Mouse (Mus musculus) stomach, embryonic 15.5 days (tissue): ENCODE results near the gene Mavs. TPM values are rescaled to one million over a fixed set of nuclear protein-coding genes. Genes with fewer than 3 reads are reported as not detected.

ENCODE experiments used
- ATAC-seq: fragments of 200-750 bp; cut with Nextera tagmentation; 2 replicates; pipeline ENCODE4 v1.8.0; 2017; ENCODE audit warnings: low read depth, moderate number of reproducible peaks, moderate TSS enrichment; ENCODE audit not compliant: insufficient read depth, low FRiP score
- H3K27ac ChIP-seq: fragments of 300-500 bp; sonication (generic); 2 replicates; pipeline ENCODE4 v1.5.1; 2015; ENCODE audit warnings: mild to moderate bottlenecking, inconsistent platforms
- H3K27me3 ChIP-seq: fragments of 300-500 bp; sonication (generic); replicated peaks from 2 replicates; pipeline ENCODE4 v1.6.1; 2015; ENCODE audit warnings: inconsistent platforms
- H3K36me3 ChIP-seq: fragments of 300-500 bp; sonication (generic); 2 replicates; pipeline ENCODE4 v1.6.1; 2015; ENCODE audit warnings: inconsistent platforms
- H3K4me1 ChIP-seq: fragments of 300-500 bp; sonication (generic); 2 replicates; pipeline ENCODE4 v1.6.1; 2015; ENCODE audit warnings: inconsistent platforms
- H3K4me2 ChIP-seq: fragments of 300-500 bp; sonication (generic); 2 replicates; pipeline ENCODE4 v1.6.1; 2015; ENCODE audit warnings: mild to moderate bottlenecking, inconsistent platforms
- H3K4me3 ChIP-seq: fragments of 300-500 bp; sonication (generic); replicated peaks from 2 replicates; pipeline ENCODE4 v1.5.1; 2015; ENCODE audit warnings: inconsistent platforms
- H3K9ac ChIP-seq: fragments of 300-500 bp; sonication (generic); 2 replicates; pipeline ENCODE4 v1.6.1; 2015; ENCODE audit warnings: inconsistent platforms
- H3K9me3 ChIP-seq: fragments of 300-500 bp; sonication (generic); 2 replicates; pipeline ENCODE4 v1.6.1; 2016; ENCODE audit warnings: inconsistent platforms
- whole genome bisulfite sequencing: fragments of 180-500 bp; shearing (Covaris S2); methylation state at CpG from one replicate; pipeline ENCODE4 v1.1.7; 2015; 5-methylcytosine and 5-hydroxymethylcytosine counted together
- polyA plus RNA-seq: library from polyadenylated mRNA; unstranded; fragments of >200 nt; fragmentation: Nextera tagmentation; extraction: Ambion mirVana; gene quantifications from 2 replicates; pipeline ENCODE4 v1.2.1, GENCODE M21; 2015

Gene Mavs
- polyA plus RNA-seq, 1 experiment from 2014 or later = 20.5 TPM

GRCm38 (mm10) chr2:131242180-131242579 lies 8.3 kb downstream of the Mavs start:
- ATAC-seq = no peak
- H3K9ac ChIP-seq = no peak overlapping the region
- no peak overlapping the region for H3K4me3 ChIP-seq
- no peaks in the 10 kb centered on the region for H3K9me3 ChIP-seq
- H3K4me1 ChIP-seq = no peaks in the 10 kb centered on the region
- H3K36me3 ChIP-seq = peaks cover 51% of the 10 kb centered on the region
- no peaks in the 10 kb centered on the region for H3K27me3 ChIP-seq
- no peak overlapping the region for H3K27ac ChIP-seq
- no peak overlapping the region for H3K4me2 ChIP-seq

- peaks cover 56% of the 10 kb centered on the region for H3K36me3 ChIP-seq
- no peak for ATAC-seq
These were observed 9.1 kb downstream of the Mavs start for GRCm38 (mm10) chr2:131242929-131243328.

GRCm38 (mm10) chr2:131253681-131254328 lies 19.9 kb downstream of the Mavs start:
- Histone ChIP-seq H3K4me1 (0 out of 2 replicates have a peak, but pooled peaks cover 16% of the 10 kb centered on the region), H3K9me3 (no peaks in the 10 kb centered on the region), H3K36me3 (no peaks in the 10 kb centered on the region), H3K27ac (peak overlapping the region; percentile 76), H3K27me3 (no peaks in the 10 kb centered on the region), H3K4me3 (no peak overlapping the region), H3K4me2 (peak overlapping the region; percentile 26; the same call in 1 of the 2 replicates), H3K9ac (no peak overlapping the region)
- ATAC-seq = peak; percentile 83
- WGBS = 14% methylated on average over 7 of the region's 7 CpGs

More at GRCm38 (mm10) chr2:131242929-131243328, 9.1 kb downstream of the Mavs start:
- H3K9me3 ChIP-seq = no peaks in the 10 kb centered on the region
- no peaks in the 10 kb centered on the region for H3K27me3 ChIP-seq
- no peaks in the 10 kb centered on the region for H3K4me1 ChIP-seq
- no peak overlapping the region for H3K9ac ChIP-seq
- H3K27ac ChIP-seq = no peak overlapping the region
- H3K4me3 ChIP-seq = no peak overlapping the region
- WGBS = 78% methylated on average over 7 of the region's 7 CpGs
- H3K4me2 ChIP-seq = no peak overlapping the region

GRCm38 (mm10) chr2:131254329-131254713 lies 20.5 kb downstream of the Mavs start:
- Histone ChIP-seq H3K27me3 (no peaks in the 10 kb centered on the region), H3K4me1 (0 out of 2 replicates have a peak, but pooled peaks cover 16% of the 10 kb centered on the region), H3K9ac (no peak overlapping the region), H3K4me3 (no peak overlapping the region), H3K4me2 (peak overlapping the region; percentile 26; the same call in 1 of the 2 replicates), H3K9me3 (no peaks in the 10 kb centered on the region), H3K27ac (peak overlapping the region; percentile 76), H3K36me3 (no peaks in the 10 kb centered on the region)
- peak; percentile 12; the same call in 1 of the 2 replicates for ATAC-seq
- 57% methylated on average over 2 of the region's 2 CpGs for WGBS

GRCm38 (mm10) chr2:131255738-131256137 lies 21.9 kb downstream of the Mavs start:
- Histone ChIP-seq H3K4me1 (peaks cover 21% of the 10 kb centered on the region), H3K9ac (no peak overlapping the region), H3K36me3 (no peaks in the 10 kb centered on the region), H3K4me3 (no peak overlapping the region), H3K4me2 (no peak overlapping the region), H3K27me3 (no peaks in the 10 kb centered on the region), H3K27ac (no peak overlapping the region), H3K9me3 (no peaks in the 10 kb centered on the region)
- ATAC-seq = no peak
- 62% methylated on average over 3 of the region's 3 CpGs for WGBS

- Histone ChIP-seq H3K9ac (no peak overlapping the region), H3K27me3 (no peaks in the 10 kb centered on the region), H3K4me3 (no peak overlapping the region), H3K9me3 (no peaks in the 10 kb centered on the region), H3K36me3 (no peaks in the 10 kb centered on the region), H3K4me1 (peaks cover 17% of the 10 kb centered on the region), H3K27ac (no peak overlapping the region), H3K4me2 (no peak overlapping the region)
- 72% methylated on average over 8 of the region's 8 CpGs for WGBS
- ATAC-seq = no peak
These were observed 24.8 kb downstream of the Mavs start for GRCm38 (mm10) chr2:131258693-131259092.

- H3K27ac ChIP-seq = peak overlapping the region; percentile 100
- WGBS = 30% methylated on average over 9 of the region's 9 CpGs
These were observed 26.9 kb downstream of the Mavs start for GRCm38 (mm10) chr2:131260544-131261307.

GRCm38 (mm10) chr2:131261481-131262212 lies 27.8 kb downstream of the Mavs start:
- peak overlapping the region; percentile 100 for H3K27ac ChIP-seq
- peak; percentile 44 for ATAC-seq
- 3% methylated on average over 10 of the region's 10 CpGs for WGBS
- H3K27me3 ChIP-seq = no peaks in the 10 kb centered on the region
- H3K36me3 ChIP-seq = no peaks in the 10 kb centered on the region
- H3K9ac ChIP-seq = peak overlapping the region; percentile 48; the same call in 1 of the 2 replicates
- H3K4me1 ChIP-seq = peaks cover 24% of the 10 kb centered on the region
- H3K9me3 ChIP-seq = no peaks in the 10 kb centered on the region
- peak overlapping the region; percentile 85 for H3K4me3 ChIP-seq
- H3K4me2 ChIP-seq = peak overlapping the region; percentile 66

More at GRCm38 (mm10) chr2:131260544-131261307, 26.9 kb downstream of the Mavs start:
- Histone ChIP-seq H3K27me3 (no peaks in the 10 kb centered on the region), H3K9ac (no peak overlapping the region), H3K9me3 (no peaks in the 10 kb centered on the region), H3K4me2 (0 out of 2 replicates have a peak overlapping the region, but pooled peaks have one; percentile 66), H3K4me3 (no peak overlapping the region), H3K4me1 (peaks cover 24% of the 10 kb centered on the region), H3K36me3 (no peaks in the 10 kb centered on the region)
- peak; percentile 31 for ATAC-seq

GRCm38 (mm10) chr2:131262213-131262672 lies 28.4 kb downstream of the Mavs start, which contains the start of gene Pank2:
Gene Pank2 (plus strand): TSS chr2:131262495.
- Histone ChIP-seq H3K27ac (peak within 1 kb of the TSS; percentile 100), H3K9me3 (no peaks in the 10 kb centered on the region), H3K36me3 (no peaks in the 10 kb centered on the region), H3K27me3 (no peaks in the 10 kb centered on the region), H3K4me2 (peak within 1 kb of the TSS; percentile 66), H3K4me3 (peak within 1 kb of the TSS; percentile 85), H3K9ac (peak within 1 kb of the TSS; percentile 96), H3K4me1 (peaks cover 24% of the 10 kb centered on the region)
- peak; percentile 98 for ATAC-seq
- WGBS = 0% methylated on average over 43 of the region's 49 CpGs

- Histone ChIP-seq H3K27ac (peak overlapping the region; percentile 100), H3K36me3 (no peaks in the 10 kb centered on the region), H3K27me3 (no peaks in the 10 kb centered on the region), H3K4me3 (peak overlapping the region; percentile 85), H3K4me2 (peak overlapping the region; percentile 66), H3K9me3 (no peaks in the 10 kb centered on the region), H3K9ac (peak overlapping the region; percentile 96), H3K4me1 (peaks cover 24% of the 10 kb centered on the region)
- ATAC-seq = peak; percentile 80
- WGBS = under 1% methylated on average over 59 of the region's 59 CpGs
These were observed 29.1 kb downstream of the Mavs start for GRCm38 (mm10) chr2:131262680-131263670.

- no peaks in the 10 kb centered on the region for H3K9me3 ChIP-seq
- H3K4me2 ChIP-seq = peak overlapping the region; percentile 66
- peaks cover 24% of the 10 kb centered on the region for H3K4me1 ChIP-seq
- no peaks in the 10 kb centered on the region for H3K27me3 ChIP-seq
- WGBS = 71% methylated on average over 6 of the region's 6 CpGs
- no peaks in the 10 kb centered on the region for H3K36me3 ChIP-seq
- no peak for ATAC-seq
- H3K9ac ChIP-seq = no peak overlapping the region
- peak overlapping the region; percentile 85 for H3K4me3 ChIP-seq
- no peak overlapping the region for H3K27ac ChIP-seq
These were observed 30.2 kb downstream of the Mavs start for GRCm38 (mm10) chr2:131264027-131264426.
